Mouse (Mus musculus): ENCODE results near the gene Gm3043.
"Not testable (repeated sequence)": the region's sequence is repeated elsewhere in the genome, so short reads cannot be mapped to it uniquely, and the experiment has no call there.

DNA sequence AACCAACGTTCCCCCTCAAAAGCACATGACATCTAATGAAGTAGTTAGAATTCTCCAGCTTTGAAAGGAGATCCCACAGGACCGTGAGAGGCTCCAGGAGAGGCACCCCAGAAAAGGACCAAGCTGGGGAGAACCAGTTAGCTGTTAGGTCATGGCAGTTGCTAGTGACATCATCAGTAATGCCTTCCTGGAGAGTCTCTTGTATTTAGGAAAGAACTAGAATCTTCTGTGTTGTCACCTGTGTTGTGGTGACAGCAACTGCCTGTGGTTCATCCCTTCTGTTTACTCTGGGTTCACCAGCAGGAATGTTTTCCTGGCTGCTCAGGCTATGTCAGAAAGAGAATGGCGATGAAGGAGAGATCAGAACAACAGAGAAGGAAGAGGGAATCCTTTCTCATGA is at the start of gene Gm3043:
- not testable (repeated sequence) for TF ChIP-seq CTCF (IDR thresholded peaks at IDR 0.05; ENCODE audit: low read depth); EP300 (optimal IDR thresholded peaks at IDR 0.05)

Data from stomach, postnatal 0 days (tissue).